Mouse (Mus musculus) bone marrow, adult 2 months (tissue): ENCODE measurements around the gene Lrfn2.

Experiments used
- CTCF ChIP-seq: fragments of 200-500 bp; IDR thresholded peaks from 2 replicates; pipeline ENCODE4 v1.5.1; 2011; ENCODE audit warnings: low read length, control low read depth; ENCODE audit not compliant: control insufficient read depth, insufficient read depth
- POLR2A ChIP-seq: fragments of 200-500 bp; IDR thresholded peaks from 2 replicates; pipeline ENCODE4 v1.6.1; 2011; ENCODE audit warnings: low read depth, mild to moderate bottlenecking, control low read depth, low read length, borderline replicate concordance; ENCODE audit not compliant: control insufficient read depth

GRCm38 (mm10) chr17:49030841-49031240 lies 98.7 kb downstream of the Lrfn2 start:
- TF ChIP-seq POLR2A (no peak), CTCF (no peak)
